8 mouse cellular contexts compared by ENCODE assay signal in genomic region chr2:168691774-168692173, GRCm38 (mm10). TPM values are rescaled to one million over a fixed set of nuclear protein-coding genes. Genes with fewer than 3 reads are reported as not detected.
DNase-seq lines count a peak whose midpoint lies in the region; ATAC-seq and TF ChIP-seq lines count a peak whose summit lies in the region.

No protein-coding gene starts in this region.

- WGBS in midbrain, embryonic 10.5 days, result 64% methylated on average over 6 of the region's 6 CpGs
- 50% methylated on average over 6 of the region's 6 CpGs for WGBS in midbrain, embryonic 15.5 days
- 35% methylated on average over 6 of the region's 6 CpGs for WGBS in limb, embryonic 10.5 days

- intact Hi-C loops in heart, postnatal 36 days (cut with DNase I), result loop anchor here (1.0 to 5.0 kb wide), 2 partner anchors 51 to 181 kb away; partner anchors contain the start of gene Atp9a

- H3K4me2 ChIP-seq in midbrain, embryonic 15.5 days, result no peak overlapping the region

- H3K4me3 ChIP-seq in midbrain, embryonic 10.5 days, result no peak overlapping the region
- H3K4me3 ChIP-seq in midbrain, embryonic 15.5 days, result no peak overlapping the region
- H3K4me3 ChIP-seq in embryonic fibroblast, embryonic 13.5 days (ENCODE audit: insufficient read depth, low read length), result no peak overlapping the region
- H3K4me3 ChIP-seq in limb, embryonic 10.5 days, result no peak overlapping the region

- DNase-seq in midbrain, embryonic 10.5 days (ENCODE audit: low spot score), result peak; percentile 75
- DNase-seq in brain, adult 2 months (ENCODE audit: low read depth, low spot score), result peak; percentile 83
- peak; percentile 67 to 70 for DNase-seq in heart, postnatal 36 days
- peak; percentile 83 for DNase-seq in limb, embryonic 10.5 days (ENCODE audit: low spot score)
- DNase-seq in ovary, postnatal 36 days (ENCODE audit: low spot score), result peak; percentile 66
- peak; percentile 41 to 63 for DNase-seq in urinary bladder, postnatal 36 days (ENCODE audit: low spot score in 2 of 2)

- no peaks in the 10 kb centered on the region for H3K27me3 ChIP-seq in midbrain, embryonic 10.5 days (ENCODE audit: low read depth, poor library complexity, severe bottlenecking)
- no peaks in the 10 kb centered on the region for H3K27me3 ChIP-seq in midbrain, embryonic 15.5 days (replicated peaks)
- H3K27me3 ChIP-seq in limb, embryonic 10.5 days (ENCODE audit: low read depth, poor library complexity, severe bottlenecking), result no peaks in the 10 kb centered on the region

- H3K4me1 ChIP-seq in midbrain, embryonic 10.5 days, result peaks cover 24% of the 10 kb centered on the region
- peaks cover 6% of the 10 kb centered on the region for H3K4me1 ChIP-seq in midbrain, embryonic 15.5 days
- no peaks in the 10 kb centered on the region for H3K4me1 ChIP-seq in embryonic fibroblast, embryonic 13.5 days (ENCODE audit: control insufficient read depth, insufficient read depth, low read length)
- peaks cover 42% of the 10 kb centered on the region for H3K4me1 ChIP-seq in limb, embryonic 10.5 days

- H3K9me3 ChIP-seq in midbrain, embryonic 10.5 days (replicated peaks), result peaks cover 12% of the 10 kb centered on the region; the same call in 1 of the 2 replicates
- no peaks in the 10 kb centered on the region for H3K9me3 ChIP-seq in midbrain, embryonic 15.5 days
- no peaks in the 10 kb centered on the region for H3K9me3 ChIP-seq in limb, embryonic 10.5 days (replicated peaks)

- no peak for TF ChIP-seq POLR2A in embryonic fibroblast, embryonic 13.5 days (IDR thresholded peaks at IDR 0.05; ENCODE audit: low read depth, low read length)

- H3K9ac ChIP-seq in midbrain, embryonic 15.5 days, result no peak overlapping the region

- ATAC-seq in midbrain, embryonic 15.5 days (replicated peaks), result no peak

- H3K36me3 ChIP-seq in midbrain, embryonic 10.5 days, result peaks cover 13% of the 10 kb centered on the region
- H3K36me3 ChIP-seq in midbrain, embryonic 15.5 days (replicated peaks), result peaks cover 12% of the 10 kb centered on the region; the same call in 1 of the 2 replicates
- H3K36me3 ChIP-seq in limb, embryonic 10.5 days, result peaks cover 6% of the 10 kb centered on the region; the same call in 1 of the 2 replicates

- TF ChIP-seq CTCF in embryonic fibroblast, embryonic 13.5 days (IDR thresholded peaks at IDR 0.05; ENCODE audit: borderline replicate concordance, insufficient read depth, low read length), result peak; percentile 48; the same call in 1 of the 2 replicates

- H3K27ac ChIP-seq in midbrain, embryonic 10.5 days (replicated peaks), result no peak overlapping the region
- no peak overlapping the region for H3K27ac ChIP-seq in midbrain, embryonic 15.5 days
- H3K27ac ChIP-seq in embryonic fibroblast, embryonic 13.5 days (ENCODE audit: insufficient read depth, low read length), result no peak overlapping the region
- H3K27ac ChIP-seq in limb, embryonic 10.5 days, result no peak overlapping the region

RNA-seq across cellular contexts. Expression of gene Atp9a, which starts 50.4 kb away (rescaled TPM):
- 15.5 and 23.0 TPM in 2 replicates for polyA plus RNA-seq in midbrain, embryonic 10.5 days (2016; fragmentation: Nextera tagmentation; extraction: Ambion mirVana)
- polyA plus RNA-seq in midbrain, embryonic 15.5 days (2015; fragmentation: Nextera tagmentation; extraction: Ambion mirVana), result 155 and 179 TPM in 2 replicates
- 13.8 and 18.6 TPM in 2 replicates for polyA plus RNA-seq in embryonic fibroblast, embryonic 13.5 days (2011; ENCODE audit: insufficient read length, low read depth, missing spikeins)
- 10 to 100 TPM; 46.1 to 54.3 TPM for total RNA-seq in heart, postnatal 36 days (2021)
- 4.9 and 6.5 TPM in 2 replicates for polyA plus RNA-seq in limb, embryonic 10.5 days (2016; fragmentation: Nextera tagmentation; extraction: Ambion mirVana)
